Mouse (Mus musculus): ENCODE data around the gene Fam189b.

GRCm38 (mm10) chr3:89166945-89167344 lies 16.0 kb upstream of the Fam189b start:
- TF ChIP-seq GATA1 (IDR thresholded peaks at IDR 0.05; ENCODE audit: low read length) (no peak), TAL1 (IDR thresholded peaks at IDR 0.05; ENCODE audit: low read length) (no peak)

All from erythroblast, embryonic 14.5 days (primary cell).